Mouse (Mus musculus) adrenal gland (tissue): ENCODE data around the gene Fhod1.

Source experiments
- intact Hi-C: fragments of 180-260 bp; cut with DNase I; formaldehyde crosslinking; loops from one replicate; pipeline ENCODE4 v1.15.1; 2025

Gene Fhod1

DNA sequence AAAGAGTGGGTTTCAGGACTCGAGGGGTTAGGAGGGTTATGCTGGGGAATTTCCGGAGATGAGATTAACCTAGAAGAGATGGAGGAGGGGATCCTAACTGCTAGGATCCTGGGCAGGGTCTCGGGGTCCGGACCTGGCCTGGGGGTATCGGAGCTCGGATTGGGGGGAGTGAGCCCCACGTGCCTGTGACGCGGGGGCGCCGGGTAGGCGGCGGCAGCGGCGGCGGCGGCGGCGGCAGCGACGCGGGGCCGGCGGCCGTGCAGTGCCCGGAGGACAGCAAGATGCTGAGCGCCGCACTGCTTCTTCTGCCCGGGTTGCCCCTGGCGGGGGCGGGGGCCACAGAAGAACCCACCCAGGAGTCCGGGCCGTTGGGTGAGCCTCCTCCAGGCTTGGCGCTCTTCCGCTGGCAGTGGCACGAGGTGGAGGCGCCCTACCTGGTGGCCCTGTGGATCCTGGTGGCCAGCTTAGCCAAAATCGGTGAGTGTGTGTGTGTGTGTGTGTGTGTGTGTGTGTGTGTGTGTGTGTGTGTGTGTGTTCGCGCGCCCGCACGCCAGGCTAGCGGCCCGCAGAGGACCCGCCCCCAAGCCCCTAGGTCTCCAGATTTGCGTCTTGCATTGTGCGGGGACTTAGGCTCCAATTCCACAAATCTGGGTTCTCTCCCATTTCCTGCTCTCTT is 1.5 kb upstream of the Fhod1 start:
- intact Hi-C loops = no loop called here

DNA sequence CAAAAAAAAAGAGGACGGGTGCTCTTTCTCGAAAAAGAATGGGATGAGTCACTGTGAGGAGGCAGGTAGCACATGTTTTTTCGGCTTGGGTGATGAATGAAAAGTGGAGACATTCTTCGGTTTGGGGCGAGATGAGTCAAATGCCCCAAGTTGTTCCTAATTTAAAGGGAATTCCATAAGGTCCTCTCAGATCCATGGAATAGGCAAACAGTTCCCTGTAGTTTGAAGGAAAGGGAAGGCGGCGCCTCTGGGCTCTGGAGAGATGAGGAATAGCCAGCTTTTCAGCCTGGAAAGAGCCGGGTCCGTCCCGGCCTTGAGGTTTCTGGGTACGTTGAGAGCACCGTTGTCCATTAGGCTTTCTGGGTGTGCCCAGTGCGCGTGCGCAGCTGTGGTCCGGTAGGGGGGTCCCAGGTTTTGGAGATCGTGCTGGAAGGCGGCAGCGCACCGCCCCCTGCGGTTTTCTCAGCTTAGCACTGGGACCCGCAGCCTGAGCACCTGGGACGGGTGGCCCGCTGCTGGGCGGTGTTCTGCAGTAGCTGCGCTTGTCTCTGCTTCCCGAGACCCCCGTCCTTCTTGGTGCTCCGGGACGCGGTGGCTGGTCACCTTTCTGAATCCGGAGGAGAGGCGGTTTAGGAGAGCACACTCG is 820 bp upstream of the Fhod1 start, which contains the start of gene Slc9a5:
Gene Slc9a5, plus strand, starts transcription at position 394 of the 646 bp plus-strand sequence.
- intact Hi-C loops = no loop called here

DNA sequence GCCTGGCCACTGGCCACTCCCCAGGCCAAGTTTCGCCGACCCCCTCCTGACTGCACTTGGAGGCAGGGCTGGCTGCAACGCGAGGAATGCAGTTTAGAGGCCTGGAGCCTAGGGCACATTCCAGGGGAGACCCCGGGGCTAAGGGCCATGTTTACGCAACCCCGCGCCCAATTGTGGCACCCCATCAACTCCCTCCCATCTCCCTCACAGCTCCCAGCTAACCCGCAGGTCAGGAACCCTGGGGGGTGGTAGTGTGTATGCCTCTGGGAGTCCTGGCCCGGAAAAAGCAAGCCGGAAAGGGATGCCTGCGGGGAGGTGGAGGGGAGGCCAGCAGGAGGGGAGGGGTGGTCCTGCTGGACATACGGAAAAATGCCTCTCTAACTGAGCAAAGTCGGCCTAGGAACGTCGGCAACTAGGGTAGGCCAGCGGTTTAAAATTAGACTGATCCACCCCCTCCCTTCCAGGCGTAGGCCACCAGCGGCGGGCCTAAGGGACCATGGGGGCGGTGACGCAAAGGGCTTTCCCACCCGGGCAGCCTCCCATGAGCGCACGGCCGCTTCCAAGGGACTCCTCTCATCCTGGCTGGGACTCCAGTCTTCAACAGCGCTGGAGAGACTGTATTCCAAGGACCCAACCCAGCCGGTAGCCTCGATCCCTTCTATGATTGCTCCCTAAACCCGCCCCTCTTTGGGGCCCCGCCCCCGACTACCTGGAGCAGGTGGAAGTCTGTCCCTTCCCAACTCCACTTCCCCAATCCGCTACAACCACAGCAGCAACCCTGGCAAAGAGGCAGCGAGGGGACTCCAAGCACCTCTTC is 934 bp downstream of the Fhod1 start:
- intact Hi-C loops = no loop called here

DNA sequence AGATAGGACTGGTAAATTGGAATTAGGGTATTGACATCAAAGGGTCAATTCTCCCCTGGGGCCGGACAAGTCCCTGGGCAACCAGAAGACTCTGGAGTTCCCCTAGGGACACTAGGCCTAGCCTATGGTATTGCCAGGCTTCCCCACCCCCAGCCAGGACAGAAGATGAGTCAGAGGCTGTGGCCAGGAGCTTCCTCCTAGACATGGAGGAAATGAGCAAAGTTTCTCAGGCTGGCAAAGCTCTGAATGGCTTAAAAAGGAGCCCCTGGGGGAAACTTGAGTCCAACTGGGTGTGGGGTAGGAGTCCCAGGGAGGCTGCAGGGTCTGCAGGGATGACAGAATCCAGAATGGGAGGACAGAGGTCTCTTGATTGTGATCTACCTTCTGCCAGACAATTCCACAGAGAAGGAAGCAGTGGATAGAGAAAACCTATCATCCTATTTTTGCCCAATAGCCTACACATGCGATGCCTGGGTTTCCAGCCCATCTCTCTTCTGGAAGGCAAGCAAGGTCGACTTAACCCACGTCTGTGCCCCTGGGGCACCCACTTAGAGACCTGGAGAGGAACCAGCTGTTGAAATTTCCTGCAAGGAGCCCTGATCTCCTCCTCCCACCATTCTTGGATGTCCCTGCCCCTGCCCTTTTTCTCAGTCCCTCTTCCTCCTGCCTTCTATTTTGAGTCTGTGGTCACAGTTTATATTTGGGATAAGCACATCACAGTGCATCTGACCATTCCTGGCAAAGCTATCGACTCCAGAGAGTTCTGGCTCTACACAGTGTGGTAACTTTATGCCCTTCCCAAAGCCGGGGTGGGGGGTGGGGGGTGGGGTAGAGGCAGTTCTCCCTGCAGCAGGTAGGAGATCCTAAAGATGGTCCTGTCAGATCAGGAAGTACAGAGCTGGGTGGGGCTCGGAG is 2.4 kb downstream of the Fhod1 start:
- intact Hi-C loops = no loop called here

DNA sequence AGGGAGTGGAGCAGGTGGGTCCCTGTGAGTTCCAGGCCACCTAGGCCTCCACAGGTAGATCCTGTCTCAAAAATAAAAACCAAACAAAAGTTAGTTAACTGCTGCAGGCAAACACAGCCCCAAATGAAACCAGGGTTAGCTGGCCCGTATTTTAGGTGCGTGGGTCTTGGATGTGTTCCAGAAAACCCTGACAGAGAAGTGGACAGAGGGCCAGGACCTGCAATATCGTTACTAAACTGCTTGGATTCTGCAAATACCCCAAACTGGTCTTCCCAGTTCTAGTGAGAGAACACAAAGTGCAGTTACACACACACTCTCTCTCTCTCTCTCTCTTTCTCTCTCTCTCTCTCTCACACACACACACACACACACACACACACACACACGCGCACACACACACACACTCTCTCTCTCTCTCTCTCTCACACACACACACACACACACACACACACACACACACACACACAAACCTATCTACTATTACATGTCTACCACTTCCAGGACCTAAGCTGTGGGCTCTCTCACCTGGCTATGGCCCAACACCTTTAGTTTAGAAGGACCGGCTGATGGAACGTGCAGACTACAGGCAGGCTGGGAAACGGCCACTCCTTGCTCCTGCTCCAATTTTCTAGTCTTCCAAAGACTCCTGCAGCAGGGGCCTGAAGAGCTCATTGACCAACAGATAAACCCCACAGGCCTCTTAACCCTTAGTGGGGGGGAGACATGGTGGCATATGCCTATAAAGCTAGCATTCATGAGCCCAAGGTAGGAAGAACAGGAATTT is 3.8 kb downstream of the Fhod1 start:
- intact Hi-C loops = no loop called here

DNA sequence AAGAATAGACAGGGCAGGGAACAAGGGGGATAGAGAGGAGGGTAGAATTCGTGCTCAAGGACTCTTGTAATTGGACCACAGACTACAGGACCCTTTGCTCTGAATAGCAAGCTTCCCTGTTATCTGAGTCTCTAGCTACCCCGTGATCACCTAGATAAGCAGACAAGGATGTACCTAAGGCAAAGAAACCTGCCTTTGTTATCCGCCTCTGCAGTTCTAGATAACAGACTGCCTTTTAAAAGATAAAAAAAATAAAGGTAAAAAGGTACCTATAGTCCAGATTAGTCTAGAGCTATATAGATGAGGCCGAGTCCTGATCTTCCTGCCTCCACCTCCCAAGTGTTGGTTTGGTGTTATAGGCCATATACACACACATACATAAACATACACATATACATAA is 5.0 kb downstream of the Fhod1 start:
- intact Hi-C loops = no loop called here

DNA sequence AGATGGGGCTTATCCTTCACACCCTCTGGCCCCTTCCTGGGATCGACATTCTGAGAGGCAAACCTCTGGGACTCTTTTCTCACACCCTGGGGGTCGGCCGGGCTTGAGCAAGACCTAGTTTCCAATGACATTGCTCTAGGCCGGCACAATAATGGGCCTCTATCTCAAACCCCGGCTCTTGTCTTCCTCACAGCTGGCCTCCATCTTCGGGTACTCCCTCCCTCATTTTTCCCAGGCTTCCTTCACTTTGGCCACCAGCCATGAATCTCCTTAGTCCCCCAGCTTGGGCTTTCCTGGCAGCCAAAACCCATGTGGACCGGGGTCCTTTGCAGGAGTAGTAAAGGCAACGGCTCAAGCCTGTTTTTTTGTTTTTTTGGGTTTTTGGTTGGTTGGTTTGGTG is 6.4 kb downstream of the Fhod1 start:
- intact Hi-C loops = no loop called here

DNA sequence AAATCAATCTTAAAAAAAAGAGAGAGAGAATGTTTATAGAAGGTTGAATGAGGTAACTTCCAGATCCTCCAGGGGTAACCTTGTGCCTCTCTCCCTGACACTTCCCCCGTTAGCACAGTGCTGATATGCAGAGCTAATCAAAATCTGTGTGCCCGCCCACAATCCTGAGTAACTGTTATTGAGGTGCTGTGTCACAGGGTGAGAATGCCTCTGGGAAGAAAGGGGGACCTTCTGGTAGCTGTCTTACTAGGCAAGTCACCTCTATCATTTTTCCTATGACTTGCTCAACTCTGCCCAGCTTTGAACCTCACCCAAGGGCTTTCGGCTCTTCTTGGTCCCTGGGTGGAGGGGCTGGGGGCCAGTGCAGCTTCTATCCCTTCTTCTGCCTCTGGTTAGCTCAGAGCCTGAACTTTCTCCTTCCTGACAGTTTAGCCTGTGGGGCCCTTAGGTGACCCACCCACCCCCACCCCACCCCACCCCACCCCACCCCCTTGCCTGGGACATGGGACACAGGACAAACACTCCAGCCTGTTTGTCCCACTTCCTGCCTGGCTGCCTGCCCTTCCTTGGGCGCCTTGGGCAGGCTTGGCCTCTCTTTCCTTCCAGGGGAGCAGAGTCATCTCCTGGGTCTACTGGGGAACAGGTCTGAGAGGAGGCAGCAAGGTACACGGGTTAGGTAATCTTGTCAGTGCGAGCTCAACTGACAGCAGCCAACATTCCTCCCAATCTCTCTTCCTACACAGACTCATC is 7.7 kb downstream of the Fhod1 start:
- intact Hi-C loops = no loop called here

DNA sequence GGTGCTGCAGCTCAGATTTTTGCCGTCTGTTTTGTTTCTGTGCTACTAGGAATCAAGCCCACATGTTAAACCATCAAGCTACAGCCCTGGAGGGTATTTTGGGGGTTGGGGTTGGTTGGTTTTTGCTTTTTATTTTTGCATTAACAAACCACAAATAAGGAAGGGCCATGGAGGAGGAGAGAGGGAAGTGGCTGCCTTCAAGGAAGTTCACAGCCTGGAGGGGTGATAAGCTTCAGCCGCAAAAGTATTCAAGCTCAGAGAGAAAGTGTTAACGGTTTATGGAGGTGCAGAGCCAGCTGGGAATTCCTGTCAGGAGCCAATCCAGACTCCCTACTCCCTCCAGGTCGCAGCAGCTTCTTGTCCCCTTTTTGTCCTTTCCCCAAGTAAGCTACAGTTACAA is 8.8 kb downstream of the Fhod1 start:
- intact Hi-C loops = no loop called here

DNA sequence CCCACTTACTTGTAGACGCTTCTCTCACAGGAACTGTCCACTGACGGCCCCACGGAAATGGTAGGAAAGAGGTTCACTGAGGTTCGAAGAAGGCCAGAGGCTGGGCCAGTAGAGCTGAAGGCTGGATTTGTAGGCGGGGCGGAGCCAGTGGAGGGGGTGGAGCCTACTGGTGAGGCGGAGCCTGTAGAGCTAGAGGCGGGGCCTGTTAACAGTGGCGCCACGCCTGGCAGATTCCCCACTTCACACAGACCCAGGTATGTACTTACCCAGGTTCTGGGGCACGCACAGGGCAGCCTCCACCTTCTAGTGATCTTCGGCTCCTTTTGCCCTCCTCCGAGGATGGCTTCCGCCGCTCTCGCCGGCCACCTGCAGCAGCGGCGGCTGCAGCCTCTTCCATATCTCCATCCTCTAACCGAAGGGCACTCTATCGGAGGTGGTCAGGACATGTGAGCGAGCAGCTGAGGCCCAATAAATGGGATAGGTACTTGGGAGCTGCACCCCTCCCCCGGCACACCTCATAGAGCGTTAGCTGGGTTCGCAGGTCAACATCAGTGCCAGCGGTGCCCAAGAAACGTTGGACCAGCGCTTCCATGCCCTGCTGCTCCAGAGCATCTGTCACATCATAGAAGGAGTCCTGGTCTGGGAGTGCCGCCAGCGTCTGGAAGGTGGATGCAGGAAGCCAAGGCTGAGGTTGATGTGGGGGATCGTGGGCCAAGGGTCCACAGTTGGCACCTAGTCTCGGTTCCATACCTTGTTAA is 11.2 kb downstream of the Fhod1 start:
- intact Hi-C loops = no loop called here

DNA sequence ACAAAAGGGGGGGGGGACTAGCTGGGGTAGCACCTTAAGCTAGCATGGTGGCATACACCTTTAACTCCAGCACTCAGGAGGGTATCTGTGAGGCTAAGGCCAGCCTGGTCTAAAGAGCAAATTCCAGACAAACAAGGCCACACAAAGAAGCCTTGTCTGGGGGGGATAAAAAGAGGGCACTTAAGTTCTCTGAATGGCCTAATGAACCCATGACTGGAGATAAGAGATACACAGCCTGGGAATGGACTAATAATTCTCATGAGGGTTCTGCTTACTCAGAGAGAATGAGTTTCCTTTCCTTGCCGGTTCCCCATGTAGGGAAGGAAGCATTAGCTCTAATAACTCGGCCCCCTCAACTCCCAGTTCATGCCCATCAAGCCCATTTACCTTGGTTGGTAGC is 15.2 kb downstream of the Fhod1 start:
- intact Hi-C loops = no loop called here

DNA sequence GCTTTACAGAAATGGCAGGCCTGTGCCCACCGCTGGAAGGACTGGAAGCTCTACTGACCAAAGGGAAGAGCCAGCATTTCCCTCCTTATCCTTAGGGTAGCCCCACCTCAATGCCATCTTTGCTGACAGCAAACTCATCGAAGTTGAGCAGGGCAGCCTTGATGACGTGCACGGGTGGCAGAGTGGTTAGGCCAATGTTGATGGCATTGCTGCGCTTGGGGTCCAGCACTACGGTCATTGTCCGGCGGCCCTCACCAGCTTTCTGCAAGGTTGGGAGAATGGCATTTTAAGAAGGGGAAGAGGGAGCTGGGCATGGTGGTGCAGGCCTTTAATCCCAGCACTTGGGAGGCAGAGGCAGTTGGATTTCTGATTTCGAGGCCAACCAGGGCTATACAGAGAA is 15.8 kb downstream of the Fhod1 start:
- intact Hi-C loops = no loop called here

DNA sequence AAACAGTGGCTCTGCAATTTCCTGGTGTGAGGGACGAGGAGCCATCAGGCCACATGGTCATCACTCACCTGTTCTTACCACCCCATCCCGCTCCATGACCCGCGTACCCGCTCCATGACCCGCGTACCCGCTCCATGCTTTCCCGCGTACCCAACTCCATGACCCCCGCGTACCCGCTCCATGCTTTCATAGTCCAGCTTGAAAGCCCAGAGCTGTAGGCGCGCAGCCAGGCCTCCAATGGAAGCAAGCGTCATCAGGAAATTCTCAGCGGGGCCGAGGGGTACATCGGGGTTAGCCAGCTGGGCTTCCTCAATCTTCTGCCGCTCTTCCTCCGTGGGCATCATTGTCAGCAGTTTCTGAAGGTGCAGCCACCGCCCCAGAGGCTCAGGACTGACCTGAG is 16.3 kb downstream of the Fhod1 start:
- intact Hi-C loops = no loop called here

DNA sequence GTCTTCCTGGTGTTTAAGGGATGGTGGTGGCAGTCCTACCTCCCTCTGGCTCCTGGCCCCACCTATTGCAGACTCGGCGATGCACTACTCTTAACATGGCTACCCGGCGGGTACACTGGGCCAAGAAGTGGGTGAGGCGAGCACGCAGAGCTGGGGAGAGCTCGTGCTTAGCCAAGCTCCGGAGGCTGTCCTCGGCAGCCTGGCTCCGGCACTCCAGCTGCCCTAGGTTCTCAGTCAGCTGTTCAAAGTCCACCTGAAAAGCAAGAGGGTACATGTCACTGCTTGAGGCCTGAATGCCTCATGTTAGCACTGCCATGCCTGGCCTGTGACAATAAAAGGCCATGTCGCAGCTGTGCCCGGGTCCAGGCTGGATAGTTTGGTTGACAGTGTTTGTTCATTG is 17.4 kb downstream of the Fhod1 start:
- intact Hi-C loops = no loop called here

DNA sequence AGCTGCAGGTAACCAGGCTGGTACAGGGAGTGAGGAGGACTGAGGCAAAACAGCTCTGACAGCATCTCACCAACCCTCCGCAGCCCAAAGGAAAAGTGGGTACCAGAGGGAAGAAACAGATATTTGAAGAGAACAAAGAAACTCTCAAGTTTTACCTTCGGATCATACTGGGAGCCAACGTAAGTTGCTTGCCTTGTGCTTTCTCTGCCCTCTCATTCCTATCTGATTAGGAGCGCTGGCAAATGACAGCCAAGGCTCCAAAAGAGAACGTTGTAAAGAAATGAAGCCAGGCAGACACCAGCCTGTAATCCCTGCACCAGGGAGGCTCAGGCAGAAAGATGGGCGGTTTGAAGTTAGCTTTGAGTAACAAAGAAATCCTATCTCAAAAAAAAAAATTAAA is 20.8 kb downstream of the Fhod1 start:
- intact Hi-C loops = no loop called here

DNA sequence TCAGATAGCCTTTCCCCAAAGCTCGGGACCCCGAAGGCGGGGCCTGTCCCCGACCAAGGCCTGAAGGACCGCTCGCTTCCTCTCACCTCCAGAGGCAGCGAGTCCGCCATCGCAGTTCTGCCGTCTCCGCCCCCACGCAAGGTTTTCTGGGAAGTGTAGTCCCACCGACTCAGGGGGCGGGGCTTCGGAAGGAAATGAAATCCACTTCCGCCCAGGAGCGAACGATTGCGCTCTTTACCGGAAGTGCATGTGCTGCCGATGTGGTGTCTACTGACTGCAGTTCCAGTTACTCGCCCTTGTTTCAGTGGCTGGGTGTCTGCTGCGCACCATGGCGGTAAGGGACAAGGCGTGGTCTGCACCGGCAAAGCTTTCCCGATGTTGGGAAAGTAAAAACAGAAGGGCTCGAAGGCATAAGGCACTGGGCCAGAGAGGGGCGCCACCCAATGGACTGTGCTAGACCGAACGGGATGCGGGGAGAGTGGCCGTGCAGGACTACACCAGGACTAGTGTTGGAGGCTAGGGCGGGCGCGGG is 21.5 kb downstream of the Fhod1 start, which contains the start of the genes Lrrc29 and Tmem208:
Gene Lrrc29, minus strand, starts transcription at position 138 of the 532 bp plus-strand sequence.
Gene Tmem208, plus strand, starts transcription at position 214 of the 532 bp plus-strand sequence.
- intact Hi-C loops = no loop called here

DNA sequence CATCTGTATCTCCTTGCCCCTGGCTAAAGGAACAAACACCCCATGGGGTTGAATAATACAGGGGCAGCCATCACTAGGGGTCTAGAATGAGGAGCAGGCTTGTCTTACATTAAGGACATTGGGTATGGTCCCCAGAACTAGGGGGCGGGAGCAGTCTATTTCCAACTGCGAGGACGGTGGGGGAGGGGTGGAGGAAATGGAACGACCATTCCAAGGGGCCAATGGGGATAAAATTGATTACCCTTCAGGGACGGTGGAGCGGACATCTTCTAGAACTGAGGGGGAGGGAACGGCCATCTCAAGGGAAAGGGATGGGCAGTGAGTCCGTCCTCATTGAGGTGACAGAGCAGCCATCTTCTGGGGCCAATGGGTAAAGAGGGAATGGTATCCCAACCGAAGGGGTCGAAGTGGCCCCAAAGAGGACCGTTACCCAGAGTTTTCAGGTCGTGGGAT is 22.1 kb downstream of the Fhod1 start:
- intact Hi-C loops = no loop called here

DNA sequence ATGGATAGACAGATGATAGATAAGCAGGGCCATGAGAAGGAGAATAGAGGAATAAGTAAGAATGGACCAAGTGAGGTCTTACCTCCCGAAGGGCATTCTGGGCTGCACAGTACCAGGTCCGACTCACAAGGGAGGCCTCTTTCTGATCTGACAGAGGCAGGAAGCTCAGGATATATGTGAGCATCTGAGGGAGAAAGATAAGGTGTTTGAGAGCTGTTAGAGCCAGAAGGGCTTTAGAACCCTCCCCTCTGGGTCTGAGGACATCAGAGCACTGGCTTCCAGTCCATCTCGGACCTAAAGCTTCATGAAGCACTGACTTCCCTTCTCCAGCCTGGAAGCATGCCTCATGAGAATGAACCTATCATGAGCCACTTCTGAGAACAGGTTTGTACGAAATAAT is 24.6 kb downstream of the Fhod1 start:
- intact Hi-C loops = no loop called here
